Mouse (Mus musculus) heart, embryonic 15.5 days (tissue): Measurements from ENCODE around the gene Adcy4. TPM values are rescaled to one million over a fixed set of nuclear protein-coding genes. Genes with fewer than 3 reads are reported as not detected.

Experiments
- ATAC-seq: fragments of 200-750 bp; cut with Nextera tagmentation; replicated peaks from 2 replicates; pipeline ENCODE4 v1.8.0; 2017; ENCODE audit warnings: low read depth, moderate TSS enrichment; ENCODE audit not compliant: insufficient number of reproducible peaks, insufficient read depth, low FRiP score
- H3K27ac ChIP-seq: fragments of 300-500 bp; sonication (generic); 2 replicates; pipeline ENCODE4 v1.5.1; 2015; ENCODE audit warnings: mild to moderate bottlenecking, inconsistent platforms
- H3K27me3 ChIP-seq: fragments of 300-500 bp; sonication (generic); 2 replicates; pipeline ENCODE4 v1.6.1; 2015; ENCODE audit warnings: inconsistent platforms
- H3K36me3 ChIP-seq: fragments of 300-500 bp; sonication (generic); 2 replicates; pipeline ENCODE4 v1.6.1; 2015; ENCODE audit warnings: mild to moderate bottlenecking, inconsistent platforms
- H3K4me1 ChIP-seq: fragments of 300-500 bp; sonication (generic); replicated peaks from 2 replicates; pipeline ENCODE4 v1.6.1; 2015; ENCODE audit warnings: inconsistent platforms
- H3K4me2 ChIP-seq: fragments of 300-500 bp; sonication (generic); 2 replicates; pipeline ENCODE4 v1.6.1; 2015; ENCODE audit warnings: inconsistent platforms, mild to moderate bottlenecking, moderate library complexity
- H3K4me3 ChIP-seq: fragments of 300-500 bp; sonication (generic); 2 replicates; pipeline ENCODE4 v1.5.1; 2015; ENCODE audit warnings: mild to moderate bottlenecking, inconsistent platforms
- H3K9ac ChIP-seq: fragments of 300-500 bp; sonication (generic); 2 replicates; pipeline ENCODE4 v1.6.1; 2015; ENCODE audit warnings: mild to moderate bottlenecking, inconsistent platforms
- H3K9me3 ChIP-seq: fragments of 300-500 bp; sonication (generic); replicated peaks from 2 replicates; pipeline ENCODE4 v1.6.1; 2016; ENCODE audit warnings: inconsistent platforms
- WGBS: fragments of 180-500 bp; shearing (Covaris S2); methylation state at CpG from one replicate; pipeline ENCODE4 v1.1.7; 2015; ENCODE audit warnings: mixed read lengths; 5-methylcytosine and 5-hydroxymethylcytosine counted together
- polyA plus RNA-seq: library from polyadenylated mRNA; unstranded; fragments of >200 nt; fragmentation: Nextera tagmentation; extraction: Ambion mirVana; gene quantifications from 2 replicates; pipeline ENCODE4 v1.2.1, GENCODE M21; 2015

The Adcy4 gene
- polyA plus RNA-seq: 14.9 and 18.0 TPM in 2 replicates

DNA sequence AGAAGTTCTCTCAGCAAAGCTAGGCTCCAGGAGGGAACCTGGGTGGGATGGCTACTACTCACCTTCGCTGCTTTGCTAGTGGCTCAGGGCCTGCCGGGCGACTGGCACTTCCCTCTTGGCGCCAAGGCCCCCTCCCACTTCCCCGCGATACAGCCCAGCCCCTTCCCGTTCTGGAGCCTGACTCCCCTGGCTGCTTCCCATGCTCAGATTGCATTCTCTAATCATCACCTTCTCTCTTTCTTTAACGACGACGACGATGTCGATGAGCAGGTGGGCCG, at the start of gene Adcy4:
Gene Adcy4, minus strand, starts transcription at position 138 of the 278 bp plus-strand sequence.
- peaks cover 46% of the 10 kb centered on the region for H3K4me1 ChIP-seq
- no peaks in the 10 kb centered on the region for H3K36me3 ChIP-seq
- WGBS: 11% methylated on average over 13 of the region's 13 CpGs

GRCm38 (mm10) chr14:55833126-55833525, 49.2 kb upstream of the Adcy4 start:
- ATAC-seq: no peak

More for the DNA sequence above, at the start of gene Adcy4:
- peaks cover 68% of the 10 kb centered on the region for H3K27me3 ChIP-seq
- peak within 1 kb of the TSS; percentile 59 for H3K9ac ChIP-seq
- no peaks in the 10 kb centered on the region for H3K9me3 ChIP-seq
- no peak for ATAC-seq
- peak within 1 kb of the TSS; percentile 55 for H3K4me3 ChIP-seq
- H3K4me2 ChIP-seq: peak within 1 kb of the TSS; percentile 71
- peak within 1 kb of the TSS; percentile 87 for H3K27ac ChIP-seq

DNA sequence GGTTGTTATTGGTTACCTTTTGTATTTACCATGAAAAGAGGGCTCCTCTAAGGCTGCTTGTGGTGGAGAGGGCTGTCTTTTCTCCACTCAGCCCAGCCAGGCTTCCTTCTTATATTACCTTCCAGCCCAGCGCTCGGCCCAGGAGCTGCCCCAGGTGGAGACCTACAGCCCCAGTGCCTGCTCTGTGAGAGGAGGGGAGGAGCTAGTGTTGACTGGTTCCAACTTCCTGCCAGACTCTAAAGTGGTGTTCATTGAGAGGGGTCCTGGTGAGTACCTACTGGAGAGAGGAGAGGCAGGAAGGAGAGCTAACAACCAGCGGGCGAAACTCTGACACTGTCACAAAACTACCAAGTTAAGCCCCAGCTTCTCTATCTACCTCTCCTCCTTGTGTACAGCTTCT, 46.4 kb upstream of the Adcy4 start:
- H3K4me1 ChIP-seq: peaks cover 42% of the 10 kb centered on the region
- H3K27ac ChIP-seq: no peak overlapping the region
- H3K9me3 ChIP-seq: no peaks in the 10 kb centered on the region
- H3K4me2 ChIP-seq: no peak overlapping the region
- peaks cover 17% of the 10 kb centered on the region for H3K27me3 ChIP-seq
- WGBS: 68% methylated on average over 4 of the region's 4 CpGs
- no peak overlapping the region for H3K4me3 ChIP-seq
- no peak for ATAC-seq
- no peak overlapping the region for H3K9ac ChIP-seq
- no peaks in the 10 kb centered on the region for H3K36me3 ChIP-seq

More at GRCm38 (mm10) chr14:55833126-55833525, 49.2 kb upstream of the Adcy4 start:
- whole genome bisulfite sequencing: 79% methylated on average over 4 of the region's 4 CpGs
- H3K4me3 ChIP-seq: no peak overlapping the region
- no peaks in the 10 kb centered on the region for H3K36me3 ChIP-seq
- peaks cover 24% of the 10 kb centered on the region for H3K4me1 ChIP-seq
- no peak overlapping the region for H3K9ac ChIP-seq
- H3K27ac ChIP-seq: no peak overlapping the region
- no peaks in the 10 kb centered on the region for H3K9me3 ChIP-seq
- 0 out of 2 replicates have a peak, but pooled peaks cover 3% of the 10 kb centered on the region for H3K27me3 ChIP-seq
- H3K4me2 ChIP-seq: no peak overlapping the region

GRCm38 (mm10) chr14:55829854-55830253, 46.0 kb upstream of the Adcy4 start:
- Histone ChIP-seq H3K9me3 (no peaks in the 10 kb centered on the region), H3K36me3 (no peaks in the 10 kb centered on the region), H3K4me2 (no peak overlapping the region), H3K4me3 (no peak overlapping the region), H3K9ac (no peak overlapping the region), H3K4me1 (peaks cover 43% of the 10 kb centered on the region), H3K27me3 (peaks cover 21% of the 10 kb centered on the region), H3K27ac (no peak overlapping the region)
- no peak for ATAC-seq
- 90% methylated on average over 16 of the region's 16 CpGs for WGBS

DNA sequence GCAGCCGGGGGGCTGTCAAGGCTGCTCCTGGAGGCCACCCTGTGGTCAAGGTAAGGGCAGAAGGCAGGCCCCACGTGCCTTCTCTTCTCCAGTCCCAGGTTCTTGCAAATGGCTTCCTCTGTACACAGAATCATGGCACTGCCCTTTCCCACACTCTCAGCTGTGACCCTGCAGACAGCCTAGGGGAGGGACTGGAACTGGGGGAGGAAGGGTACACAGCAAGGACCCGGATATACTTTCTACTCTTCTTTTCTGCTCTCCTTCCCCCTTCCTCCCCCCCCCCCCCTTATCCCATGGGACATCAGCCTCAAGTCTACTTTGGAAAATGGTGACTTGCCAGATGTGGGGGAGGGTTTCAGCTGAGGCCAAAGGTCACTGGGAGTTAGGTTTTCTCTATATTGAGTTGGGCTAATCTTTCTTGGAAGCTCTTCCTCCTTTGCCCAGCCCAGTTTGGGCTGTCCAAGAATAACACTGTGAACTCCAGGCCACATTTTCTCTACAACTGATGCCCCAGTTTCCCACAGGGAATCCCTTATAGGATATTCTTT, 44.9 kb upstream of the Adcy4 start:
- Histone ChIP-seq H3K9me3 (no peaks in the 10 kb centered on the region), H3K27ac (peak overlapping the region; percentile 17; the same call in 1 of the 2 replicates), H3K36me3 (no peaks in the 10 kb centered on the region), H3K4me2 (0 out of 2 replicates have a peak overlapping the region, but pooled peaks have one; percentile 6), H3K4me1 (peaks cover 45% of the 10 kb centered on the region), H3K4me3 (no peak overlapping the region), H3K27me3 (peaks cover 21% of the 10 kb centered on the region), H3K9ac (no peak overlapping the region)
- ATAC-seq: no peak
- WGBS: 57% methylated on average over 3 of the region's 3 CpGs

DNA sequence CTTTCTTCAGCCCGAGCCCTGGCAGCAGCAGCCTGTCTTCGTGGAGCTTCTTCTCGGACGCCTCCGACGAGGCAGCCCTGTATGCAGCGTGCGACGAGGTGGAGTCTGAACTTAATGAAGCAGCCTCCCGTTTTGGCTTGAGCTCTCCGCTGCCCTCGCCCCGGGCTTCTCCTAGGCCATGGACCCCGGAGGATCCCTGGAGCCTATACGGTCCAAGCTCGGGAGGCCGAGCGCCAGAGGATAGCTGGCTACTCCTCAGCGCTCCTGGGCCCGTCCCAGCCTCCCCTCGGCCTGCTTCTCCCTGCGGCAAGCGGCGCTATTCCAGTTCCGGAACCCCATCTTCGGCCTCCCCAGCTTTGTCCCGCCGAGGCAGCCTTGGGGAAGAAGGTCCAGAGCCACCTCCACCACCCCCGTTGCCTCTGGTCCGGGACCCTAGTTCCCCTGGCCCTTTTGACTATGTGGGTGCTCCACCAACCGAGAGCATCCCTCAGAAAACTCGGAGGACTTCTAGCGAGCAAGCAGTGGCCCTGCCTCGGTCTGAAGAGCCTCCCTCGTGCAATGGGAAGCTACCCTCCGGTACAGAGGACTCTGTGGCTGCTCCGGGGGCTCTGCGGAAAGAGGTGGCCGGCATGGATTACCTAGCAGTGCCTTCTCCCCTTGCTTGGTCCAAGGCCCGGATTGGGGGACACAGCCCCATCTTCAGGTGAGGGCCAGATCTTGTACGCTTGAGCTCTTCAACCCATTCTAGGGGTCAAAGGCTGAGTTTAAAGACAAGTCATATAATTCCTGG, 42.9 kb upstream of the Adcy4 start:
- H3K27me3 ChIP-seq: peaks cover 18% of the 10 kb centered on the region
- ATAC-seq: no peak
- no peak overlapping the region for H3K27ac ChIP-seq
- 21% methylated on average over 41 of the region's 41 CpGs for WGBS
- no peaks in the 10 kb centered on the region for H3K36me3 ChIP-seq
- H3K4me1 ChIP-seq: peaks cover 51% of the 10 kb centered on the region
- peak overlapping the region; percentile 63; the same call in 1 of the 2 replicates for H3K9ac ChIP-seq
- H3K9me3 ChIP-seq: no peaks in the 10 kb centered on the region
- H3K4me2 ChIP-seq: peak overlapping the region; percentile 87
- H3K4me3 ChIP-seq: peak overlapping the region; percentile 67

- Histone ChIP-seq H3K9ac (peak overlapping the region; percentile 63; the same call in 1 of the 2 replicates), H3K4me2 (peak overlapping the region; percentile 87), H3K27ac (no peak overlapping the region), H3K4me3 (peak overlapping the region; percentile 67), H3K9me3 (no peaks in the 10 kb centered on the region), H3K36me3 (no peaks in the 10 kb centered on the region), H3K27me3 (peaks cover 18% of the 10 kb centered on the region), H3K4me1 (peaks cover 51% of the 10 kb centered on the region)
- WGBS: 4% methylated on average over 15 of the region's 15 CpGs
- ATAC-seq: no peak
These were observed 42.2 kb upstream of the Adcy4 start for GRCm38 (mm10) chr14:55826142-55826541.

- 2% methylated on average over 17 of the region's 37 CpGs for WGBS
- Histone ChIP-seq H3K9ac (peak overlapping the region; percentile 63), H3K36me3 (no peaks in the 10 kb centered on the region), H3K4me3 (peak overlapping the region; percentile 67), H3K9me3 (no peaks in the 10 kb centered on the region), H3K4me1 (peaks cover 51% of the 10 kb centered on the region), H3K27ac (peak overlapping the region; percentile 95), H3K4me2 (peak overlapping the region; percentile 87), H3K27me3 (peaks cover 18% of the 10 kb centered on the region)
- no peak for ATAC-seq
These were observed 41.5 kb upstream of the Adcy4 start for GRCm38 (mm10) chr14:55825216-55826051.

GRCm38 (mm10) chr14:55824481-55825215, 40.8 kb upstream of the Adcy4 start:
- Histone ChIP-seq H3K4me2 (peak overlapping the region; percentile 87), H3K4me3 (peak overlapping the region; percentile 67), H3K9me3 (no peaks in the 10 kb centered on the region), H3K9ac (peak overlapping the region; percentile 74), H3K27ac (peak overlapping the region; percentile 95), H3K36me3 (no peaks in the 10 kb centered on the region), H3K27me3 (peaks cover 18% of the 10 kb centered on the region), H3K4me1 (peaks cover 51% of the 10 kb centered on the region)
- under 1% methylated on average over 28 of the region's 32 CpGs for WGBS
- no peak for ATAC-seq

GRCm38 (mm10) chr14:55824001-55824480, 40.1 kb upstream of the Adcy4 start:
- Histone ChIP-seq H3K4me3 (peak overlapping the region; percentile 67), H3K4me1 (peaks cover 48% of the 10 kb centered on the region), H3K27me3 (peaks cover 18% of the 10 kb centered on the region), H3K36me3 (no peaks in the 10 kb centered on the region), H3K4me2 (peak overlapping the region; percentile 87), H3K9ac (peak overlapping the region; percentile 74), H3K27ac (peak overlapping the region; percentile 95), H3K9me3 (no peaks in the 10 kb centered on the region)
- no peak for ATAC-seq
- 8% methylated on average over 10 of the region's 10 CpGs for WGBS
